Comparison of ENCODE assay signal across 8 mouse cellular contexts in genomic region chr9:62839172-62839770, GRCm38 (mm10). TPM values are rescaled to one million over a fixed set of nuclear protein-coding genes. Genes with fewer than 3 reads are reported as not detected.
DNase-seq lines count a peak whose midpoint lies in the region; ATAC-seq and TF ChIP-seq lines count a peak whose summit lies in the region.

No protein-coding gene starts in this region.

- no peak for TF ChIP-seq POLR2A in ES-Bruce4 (IDR thresholded peaks at IDR 0.05; ENCODE audit: insufficient read depth, low read length)

- ATAC-seq in megakaryocyte-erythroid progenitor cell, adult 5-6 weeks (replicated peaks; ENCODE audit: low FRiP score, low TSS enrichment, poor library complexity, severe bottlenecking) = 0 out of 2 replicates have a peak, but pooled peaks have one; percentile 14

- H3K36me3 ChIP-seq in ES-Bruce4 (ENCODE audit: control insufficient read depth, insufficient read depth, low read length, poor library complexity, severe bottlenecking) = no peaks in the 10 kb centered on the region
- peaks cover 26% of the 10 kb centered on the region for H3K36me3 ChIP-seq in erythroblast, embryonic 14.5 days (ENCODE audit: control insufficient read depth)

- no peaks in the 10 kb centered on the region for H3K9me3 ChIP-seq in ES-Bruce4 (replicated peaks; ENCODE audit: control insufficient read depth, insufficient read depth, low read length, poor library complexity, severe bottlenecking)
- no peaks in the 10 kb centered on the region for H3K9me3 ChIP-seq in erythroblast, embryonic 14.5 days (ENCODE audit: control insufficient read depth, low read length)

- H3K4me1 ChIP-seq in ES-Bruce4 (ENCODE audit: control insufficient read depth, insufficient read depth, low read length) = no peaks in the 10 kb centered on the region
- H3K4me1 ChIP-seq in erythroblast, embryonic 14.5 days (ENCODE audit: control insufficient read depth) = peaks cover 50% of the 10 kb centered on the region

- peak overlapping the region; percentile 80 for H3K4me3 ChIP-seq in ES-Bruce4 (ENCODE audit: low read depth, low read length)
- H3K4me3 ChIP-seq in erythroblast, embryonic 14.5 days (replicated peaks) = peak overlapping the region; percentile 91

- peak; percentile 40 for DNase-seq in adrenal gland, postnatal 10 days
- DNase-seq in adrenal gland, postnatal 14 days = no peak
- peak; percentile 58 for DNase-seq in kidney, adult 9 months
- DNase-seq in right cerebral cortex, postnatal 4 days = no peak
- no peak for DNase-seq in layer of hippocampus, adult 11-12 months (ENCODE audit: low spot score)

- H3K27me3 ChIP-seq in ES-Bruce4 (ENCODE audit: control insufficient read depth, insufficient read depth, low read length, poor library complexity, severe bottlenecking) = no peaks in the 10 kb centered on the region
- H3K27me3 ChIP-seq in erythroblast, embryonic 14.5 days (ENCODE audit: control insufficient read depth) = no peaks in the 10 kb centered on the region

- H3K27ac ChIP-seq in ES-Bruce4 (ENCODE audit: insufficient read depth, low read length) = no peak overlapping the region

- TF ChIP-seq CTCF in ES-Bruce4 (IDR thresholded peaks at IDR 0.05; ENCODE audit: low read depth, low read length) = no peak

- H3K9ac ChIP-seq in ES-Bruce4 (ENCODE audit: low read depth, poor library complexity, severe bottlenecking) = peak overlapping the region; percentile 72

- no peak for TF ChIP-seq EP300 in ES-Bruce4 (IDR thresholded peaks at IDR 0.05; ENCODE audit: insufficient read depth, low read depth, low read length)

RNA-seq across cellular contexts. Expression of gene Cln6, which starts 0.7 kb away (rescaled TPM):
- total RNA-seq in adrenal gland, postnatal 10 days (2021) = 10 to 100 TPM; 18.2 to 24.4 TPM
- 17.6 and 23.5 TPM in 2 replicates for total RNA-seq in adrenal gland, postnatal 14 days (2021)
- 91.1 and 93.8 TPM in 2 replicates for polyA plus RNA-seq in ES-Bruce4 (2011; ENCODE audit: insufficient read depth, insufficient read length, low read depth, missing spikeins)
- polyA plus RNA-seq in erythroblast, embryonic 14.5 days (2012) = 2.2 and 2.7 TPM in 2 replicates
- total RNA-seq in megakaryocyte-erythroid progenitor cell, adult 5-6 weeks (2014; fragmentation: Nextera tagmentation) = 57.7 and 73.1 TPM in 2 replicates
- 11.3 and 21.8 TPM in 2 replicates for total RNA-seq in megakaryocyte-erythroid progenitor cell, adult 5-6 weeks (2017)

RNA-seq across cellular contexts. Expression of gene Calml4, which starts 18.6 kb away (rescaled TPM):
- 10 to 100 TPM; 12.2 to 13.7 TPM for total RNA-seq in adrenal gland, postnatal 10 days (2021)
- total RNA-seq in adrenal gland, postnatal 14 days (2021) = 8.6 and 9.5 TPM in 2 replicates
- polyA plus RNA-seq in ES-Bruce4 (2011; ENCODE audit: insufficient read depth, insufficient read length, low read depth, missing spikeins) = 11.7 and 16.7 TPM in 2 replicates
- polyA plus RNA-seq in erythroblast, embryonic 14.5 days (2012) = not detected in 2 replicates
- 4.0 and 5.8 TPM in 2 replicates for total RNA-seq in megakaryocyte-erythroid progenitor cell, adult 5-6 weeks (2014; fragmentation: Nextera tagmentation)
- total RNA-seq in megakaryocyte-erythroid progenitor cell, adult 5-6 weeks (2017) = 2.2 TPM in 1 of 2 replicates, not detected in the other

RNA-seq across cellular contexts. Expression of gene Fem1b, which starts 27.5 kb away (rescaled TPM):
- total RNA-seq in adrenal gland, postnatal 10 days (2021) = 10 to 100 TPM; 34.5 to 37.6 TPM
- 38.4 and 38.9 TPM in 2 replicates for total RNA-seq in adrenal gland, postnatal 14 days (2021)
- polyA plus RNA-seq in ES-Bruce4 (2011; ENCODE audit: insufficient read depth, insufficient read length, low read depth, missing spikeins) = 189 and 201 TPM in 2 replicates
- 0.32 and 0.41 TPM in 2 replicates for polyA plus RNA-seq in erythroblast, embryonic 14.5 days (2012)
- 33.6 and 38.8 TPM in 2 replicates for total RNA-seq in megakaryocyte-erythroid progenitor cell, adult 5-6 weeks (2014; fragmentation: Nextera tagmentation)
- total RNA-seq in megakaryocyte-erythroid progenitor cell, adult 5-6 weeks (2017) = 69.6 and 71.2 TPM in 2 replicates

Comparison
In these comparisons a context has a peak if more than half of its experiments do, and no peak if none do; other contexts are left out.
1. DNase-seq: peak in adrenal gland, postnatal 10 days (single experiment) and kidney, adult 9 months (single experiment); none in adrenal gland, postnatal 14 days (single experiment), right cerebral cortex, postnatal 4 days (single experiment) and layer of hippocampus, adult 11-12 months (single experiment).